ENCODE assay signal across 8 mouse cellular contexts in genomic region chr10:3534445-3534844, GRCm38 (mm10). TPM values are rescaled to one million over a fixed set of nuclear protein-coding genes. Genes with fewer than 3 reads are reported as not detected.
A peak's percentile ranks its signal among the peaks of the same experiment; 100 is the strongest.
DNase-seq lines count a peak whose midpoint lies in the region; ATAC-seq and TF ChIP-seq lines count a peak whose summit lies in the region.

No protein-coding gene starts in this region.

- H3K4me3 ChIP-seq in heart, embryonic 13.5 days = 0 out of 2 replicates have a peak overlapping the region, but pooled peaks have one; percentile 8
- H3K4me3 ChIP-seq in kidney, embryonic 16.5 days (ENCODE audit: low read length) = no peak overlapping the region
- no peak overlapping the region for H3K4me3 ChIP-seq in stomach, postnatal 0 days (ENCODE audit: low read depth, low read length)

- 4% methylated on average over 7 of the region's 7 CpGs for WGBS in heart, embryonic 13.5 days
- WGBS in kidney, embryonic 16.5 days = 6% methylated on average over 7 of the region's 7 CpGs
- 3% methylated on average over 7 of the region's 7 CpGs for WGBS in stomach, postnatal 0 days

- peaks cover 9% of the 10 kb centered on the region for H3K27me3 ChIP-seq in heart, embryonic 13.5 days (replicated peaks)
- no peaks in the 10 kb centered on the region for H3K27me3 ChIP-seq in kidney, embryonic 16.5 days (ENCODE audit: insufficient read depth, low read length)
- no peaks in the 10 kb centered on the region for H3K27me3 ChIP-seq in stomach, postnatal 0 days (ENCODE audit: control insufficient read depth, insufficient read depth, low read length)

- TF ChIP-seq EP300 in stomach, postnatal 0 days (optimal IDR thresholded peaks at IDR 0.05) = no peak

- no peaks in the 10 kb centered on the region for H3K9me3 ChIP-seq in heart, embryonic 13.5 days
- H3K9me3 ChIP-seq in kidney, embryonic 16.5 days (ENCODE audit: low read length) = no peaks in the 10 kb centered on the region
- no peaks in the 10 kb centered on the region for H3K9me3 ChIP-seq in stomach, postnatal 0 days (ENCODE audit: control insufficient read depth, low read length)

- peak; percentile 49 for DNase-seq in adrenal gland, postnatal 14 days
- DNase-seq in adrenal gland, postnatal 25 days = no peak
- DNase-seq in 3T3-L1 (ENCODE audit: low read depth, low spot score) = peak; percentile 59
- peak; percentile 49 for DNase-seq in cerebellum, adult 8-10 months
- DNase-seq in lung, postnatal 36 days = peak; percentile 76
- peak; percentile 44 for DNase-seq in stomach, postnatal 0 days (ENCODE audit: low spot score)

- H3K4me2 ChIP-seq in heart, embryonic 13.5 days = peak overlapping the region; percentile 54
- H3K4me2 ChIP-seq in kidney, embryonic 16.5 days (replicated peaks; ENCODE audit: low read depth, low read length) = peak overlapping the region; percentile 33
- H3K4me2 ChIP-seq in stomach, postnatal 0 days (replicated peaks; ENCODE audit: low read depth) = no peak overlapping the region; the same call in 1 of the 2 replicates

- no peak overlapping the region for H3K27ac ChIP-seq in heart, embryonic 13.5 days (replicated peaks)
- no peak overlapping the region for H3K27ac ChIP-seq in kidney, embryonic 16.5 days (ENCODE audit: low read length)
- H3K27ac ChIP-seq in stomach, postnatal 0 days (replicated peaks) = no peak overlapping the region

- peaks cover 38% of the 10 kb centered on the region for H3K4me1 ChIP-seq in heart, embryonic 13.5 days
- peaks cover 6% of the 10 kb centered on the region; the same call in 1 of the 2 replicates for H3K4me1 ChIP-seq in kidney, embryonic 16.5 days (ENCODE audit: insufficient read depth, low read length)
- H3K4me1 ChIP-seq in stomach, postnatal 0 days (replicated peaks; ENCODE audit: control insufficient read depth, insufficient read depth) = peaks cover 6% of the 10 kb centered on the region; the same call in 1 of the 2 replicates

- H3K36me3 ChIP-seq in heart, embryonic 13.5 days = no peaks in the 10 kb centered on the region
- no peaks in the 10 kb centered on the region for H3K36me3 ChIP-seq in kidney, embryonic 16.5 days (ENCODE audit: insufficient read depth, low read length)
- H3K36me3 ChIP-seq in stomach, postnatal 0 days (ENCODE audit: control insufficient read depth, insufficient read depth, low read length) = no peaks in the 10 kb centered on the region

- peak; percentile 85 for TF ChIP-seq CTCF in stomach, postnatal 0 days (IDR thresholded peaks at IDR 0.05; ENCODE audit: low read depth)

- H3K9ac ChIP-seq in heart, embryonic 13.5 days = peak overlapping the region; percentile 47; the same call in 1 of the 2 replicates
- 0 out of 2 replicates have a peak overlapping the region, but pooled peaks have one; percentile 29 for H3K9ac ChIP-seq in kidney, embryonic 16.5 days (replicated peaks; ENCODE audit: low read length)
- no peak overlapping the region for H3K9ac ChIP-seq in stomach, postnatal 0 days (ENCODE audit: low read length)

- ATAC-seq in heart, embryonic 13.5 days (ENCODE audit: extremely low read depth, insufficient number of reproducible peaks, low FRiP score, low TSS enrichment) = no peak
- ATAC-seq in kidney, embryonic 16.5 days (ENCODE audit: low FRiP score, low TSS enrichment) = no peak; the same call in 1 of the 2 replicates
- ATAC-seq in stomach, postnatal 0 days (ENCODE audit: low FRiP score, low TSS enrichment) = no peak

RNA-seq across cellular contexts. Expression of gene Iyd, which starts 5.6 kb away (rescaled TPM):
- total RNA-seq in adrenal gland, postnatal 14 days (2021) = 1.1 and 17.9 TPM in 2 replicates
- total RNA-seq in adrenal gland, postnatal 25 days (2021) = 0.39 and 0.57 TPM in 2 replicates
- 0.27 and 0.69 TPM in 2 replicates for polyA plus RNA-seq in heart, embryonic 13.5 days (2015; fragmentation: Nextera tagmentation; extraction: Ambion mirVana)
- polyA plus RNA-seq in kidney, embryonic 16.5 days (2015; fragmentation: Nextera tagmentation; extraction: Ambion mirVana) = 6.6 and 8.0 TPM in 2 replicates
- polyA plus RNA-seq in stomach, postnatal 0 days (2015; fragmentation: Nextera tagmentation; extraction: Ambion mirVana) = 33.5 and 35.5 TPM in 2 replicates
